Mouse (Mus musculus): ENCODE measurements at regions not wholly inside any gene's neighbourhood (a gene's known extent, or its start where the extent isn't known, plus 50 kb on each side); places are given as distances from the start of the nearest gene placed in this dataset.
A peak's percentile ranks its signal among the peaks of the same experiment; 100 is the strongest.

GRCm38 (mm10) chr13:47557196-47557974 lies 434.9 kb downstream of the Rnf144b start:
- ATAC-seq (replicated peaks; ENCODE audit: low read depth, poor library complexity, severe bottlenecking): no peak

- no peak for ATAC-seq (replicated peaks; ENCODE audit: low read depth, poor library complexity, severe bottlenecking)
Measured at GRCm38 (mm10) chr13:47562836-47563235, 440.4 kb downstream of the Rnf144b start.

- ATAC-seq (replicated peaks; ENCODE audit: low read depth, poor library complexity, severe bottlenecking): no peak
Measured at GRCm38 (mm10) chr13:47576516-47576915, 454.1 kb downstream of the Rnf144b start.

- no peak for ATAC-seq (replicated peaks; ENCODE audit: low read depth, poor library complexity, severe bottlenecking)
Measured at GRCm38 (mm10) chr13:47580144-47580543, 457.7 kb downstream of the Rnf144b start.

GRCm38 (mm10) chr13:47585158-47585557 lies 462.7 kb downstream of the Rnf144b start:
- ATAC-seq (replicated peaks; ENCODE audit: low read depth, poor library complexity, severe bottlenecking): no peak

- ATAC-seq (replicated peaks; ENCODE audit: low read depth, poor library complexity, severe bottlenecking): no peak
Measured at GRCm38 (mm10) chr13:47602646-47603045, 480.2 kb downstream of the Rnf144b start.

- ATAC-seq (replicated peaks; ENCODE audit: low read depth, poor library complexity, severe bottlenecking): no peak
Measured at GRCm38 (mm10) chr13:47611439-47611838, 489.0 kb downstream of the Rnf144b start.

GRCm38 (mm10) chr13:47636511-47637103 lies 514.2 kb downstream of the Rnf144b start:
- ATAC-seq (replicated peaks; ENCODE audit: low read depth, poor library complexity, severe bottlenecking): no peak

- no peak for ATAC-seq (replicated peaks; ENCODE audit: low read depth, poor library complexity, severe bottlenecking)
Measured at GRCm38 (mm10) chr13:47642341-47642740, 519.9 kb downstream of the Rnf144b start.

GRCm38 (mm10) chr13:47645081-47645480 lies 522.6 kb downstream of the Rnf144b start:
- ATAC-seq (replicated peaks; ENCODE audit: low read depth, poor library complexity, severe bottlenecking): no peak

- ATAC-seq (replicated peaks; ENCODE audit: low read depth, poor library complexity, severe bottlenecking): no peak
Measured at GRCm38 (mm10) chr13:47647693-47648092, 525.2 kb downstream of the Rnf144b start.

GRCm38 (mm10) chr13:47650093-47650492 lies 527.6 kb downstream of the Rnf144b start:
- no peak for ATAC-seq (replicated peaks; ENCODE audit: low read depth, poor library complexity, severe bottlenecking)

- no peak for ATAC-seq (replicated peaks; ENCODE audit: low read depth, poor library complexity, severe bottlenecking)
Measured at GRCm38 (mm10) chr13:47666470-47666869, 544.0 kb downstream of the Rnf144b start.

- peak; percentile 69 for ATAC-seq (replicated peaks; ENCODE audit: low read depth, poor library complexity, severe bottlenecking)
Measured at GRCm38 (mm10) chr13:47666956-47667701, 544.7 kb downstream of the Rnf144b start.

- ATAC-seq (replicated peaks; ENCODE audit: low read depth, poor library complexity, severe bottlenecking): no peak
Measured at GRCm38 (mm10) chr13:47688131-47688530, 565.7 kb downstream of the Rnf144b start.

GRCm38 (mm10) chr13:47693815-47694214 lies 567.2 kb upstream of the Id4 start:
- no peak for ATAC-seq (replicated peaks; ENCODE audit: low read depth, poor library complexity, severe bottlenecking)

- ATAC-seq (replicated peaks; ENCODE audit: low read depth, poor library complexity, severe bottlenecking): no peak
Measured at GRCm38 (mm10) chr13:47695877-47696276, 565.2 kb upstream of the Id4 start.

GRCm38 (mm10) chr13:47700556-47700955 lies 560.5 kb upstream of the Id4 start:
- ATAC-seq (replicated peaks; ENCODE audit: low read depth, poor library complexity, severe bottlenecking): no peak

GRCm38 (mm10) chr13:47707961-47708609 lies 552.9 kb upstream of the Id4 start:
- no peak for ATAC-seq (replicated peaks; ENCODE audit: low read depth, poor library complexity, severe bottlenecking)

GRCm38 (mm10) chr13:47709323-47709722 lies 551.7 kb upstream of the Id4 start:
- no peak for ATAC-seq (replicated peaks; ENCODE audit: low read depth, poor library complexity, severe bottlenecking)

- no peak for ATAC-seq (replicated peaks; ENCODE audit: low read depth, poor library complexity, severe bottlenecking)
Measured at GRCm38 (mm10) chr13:47712507-47712906, 548.5 kb upstream of the Id4 start.
